ENCODE assay signal across 16 mouse cellular contexts in genomic region chr9:14560545-14560944, GRCm38 (mm10).
"Had no signal": no experiment of that assay in that cellular context is flagged by ENCODE, and none has a peak within 500 bp of the region (broad histone marks: within the 10 kb centered on the region; RNA-seq: fewer than 3 reads in every experiment).

No protein-coding gene starts in this region.

- H3K4me3 ChIP-seq: megakaryocyte, embryonic 14.5 days; midbrain, embryonic 12.5 days; midbrain, embryonic 15.5 days; neural tube, embryonic 13.5 days; neural tube, embryonic 15.5 days; stomach, embryonic 15.5 days had no signal

- H3K27me3 ChIP-seq: midbrain, embryonic 12.5 days; midbrain, embryonic 15.5 days; neural tube, embryonic 13.5 days; neural tube, embryonic 15.5 days; stomach, embryonic 15.5 days had no signal

- H3K27ac ChIP-seq: liver, embryonic 14.5 days; midbrain, embryonic 12.5 days; midbrain, embryonic 15.5 days; neural tube, embryonic 13.5 days; neural tube, embryonic 15.5 days; stomach, embryonic 15.5 days; stomach, postnatal 0 days had no signal

- H3K9ac ChIP-seq: liver, embryonic 14.5 days; lung, embryonic 14.5 days; midbrain, embryonic 12.5 days; midbrain, embryonic 15.5 days; neural tube, embryonic 13.5 days; neural tube, embryonic 15.5 days; stomach, embryonic 15.5 days had no signal

- H3K9me3 ChIP-seq: midbrain, embryonic 12.5 days; midbrain, embryonic 15.5 days; neural tube, embryonic 13.5 days; neural tube, embryonic 15.5 days; stomach, embryonic 15.5 days had no signal

- ATAC-seq: midbrain, embryonic 15.5 days had no signal

- DNase-seq: lung, adult 18-20 months; lung, embryonic 14.5 days; lung, postnatal 10 days; lung, postnatal 4 days; right cerebral cortex, postnatal 14 days; thymus, adult 2 months; thymus, postnatal 25 days; thymus, postnatal 4 days had no signal

- H3K4me2 ChIP-seq: lung, embryonic 14.5 days; midbrain, embryonic 12.5 days; midbrain, embryonic 15.5 days; neural tube, embryonic 13.5 days; neural tube, embryonic 15.5 days; stomach, embryonic 15.5 days had no signal

- H3K4me1 ChIP-seq: midbrain, embryonic 12.5 days; midbrain, embryonic 15.5 days; neural tube, embryonic 13.5 days; stomach, embryonic 15.5 days had no signal
